Mouse (Mus musculus): ENCODE data around the gene C2cd4d.

- TF ChIP-seq CTCF (IDR thresholded peaks at IDR 0.05; ENCODE audit: extremely low read depth, insufficient read depth, low read length), result no peak
- TF ChIP-seq POLR2A (IDR thresholded peaks at IDR 0.05; ENCODE audit: extremely low read depth, insufficient read depth, low read length), result no peak
Measured at GRCm38 (mm10) chr3:94405561-94405960, 43.3 kb downstream of the C2cd4d start.
